Mouse (Mus musculus) c-Kit-positive CD71-positive TER-119-negative erythroid progenitor cells, embryonic 14.5 days (primary cell): Measurements from ENCODE around the gene Fras1.

Experiments used
- DNase-seq: peaks from one replicate; pipeline ENCODE4 v3.0.0-alpha.2; 2013; ENCODE audit warnings: low read depth

Fras1 gene

DNA sequence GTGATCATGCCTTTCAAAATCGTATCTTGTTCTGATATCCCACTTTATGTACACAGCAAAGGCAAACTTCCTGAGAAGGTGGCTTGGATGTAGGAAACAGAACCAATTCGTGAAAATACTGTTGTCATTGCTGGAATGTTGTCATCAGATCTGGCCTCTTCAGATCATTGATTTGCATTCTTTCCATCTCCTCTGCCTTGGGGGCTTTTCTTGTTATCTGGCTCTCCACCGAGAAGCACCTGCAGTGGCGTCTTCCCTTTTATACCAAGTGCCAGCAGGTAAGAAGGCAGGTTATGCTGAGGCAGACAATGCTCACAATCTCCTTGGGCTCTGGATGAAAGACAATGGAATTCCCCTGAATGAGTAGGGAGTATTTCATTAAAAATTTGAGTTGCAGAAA, 108.3 kb downstream of the Fras1 start:
- DNase-seq, result no peak

DNA sequence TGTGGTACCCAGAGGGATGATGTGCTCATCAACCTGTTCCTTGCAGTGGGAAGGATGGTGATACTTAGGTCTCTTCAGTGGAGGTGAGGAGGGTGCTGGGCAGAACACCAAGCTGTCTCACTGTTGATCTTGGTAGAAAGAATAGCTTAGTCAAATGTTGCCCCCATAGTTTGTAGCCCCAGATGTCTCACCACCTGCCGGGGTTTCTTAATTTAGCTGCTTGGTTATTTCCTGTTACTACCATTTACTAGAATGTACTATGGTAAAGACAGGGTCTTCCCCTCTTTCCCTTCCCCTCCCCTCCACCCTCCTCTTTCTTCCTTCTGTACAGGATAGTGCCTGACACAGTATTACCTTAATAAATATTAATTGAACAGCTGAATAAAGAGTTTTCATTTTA, 118.7 kb downstream of the Fras1 start:
- no peak for DNase-seq

DNA sequence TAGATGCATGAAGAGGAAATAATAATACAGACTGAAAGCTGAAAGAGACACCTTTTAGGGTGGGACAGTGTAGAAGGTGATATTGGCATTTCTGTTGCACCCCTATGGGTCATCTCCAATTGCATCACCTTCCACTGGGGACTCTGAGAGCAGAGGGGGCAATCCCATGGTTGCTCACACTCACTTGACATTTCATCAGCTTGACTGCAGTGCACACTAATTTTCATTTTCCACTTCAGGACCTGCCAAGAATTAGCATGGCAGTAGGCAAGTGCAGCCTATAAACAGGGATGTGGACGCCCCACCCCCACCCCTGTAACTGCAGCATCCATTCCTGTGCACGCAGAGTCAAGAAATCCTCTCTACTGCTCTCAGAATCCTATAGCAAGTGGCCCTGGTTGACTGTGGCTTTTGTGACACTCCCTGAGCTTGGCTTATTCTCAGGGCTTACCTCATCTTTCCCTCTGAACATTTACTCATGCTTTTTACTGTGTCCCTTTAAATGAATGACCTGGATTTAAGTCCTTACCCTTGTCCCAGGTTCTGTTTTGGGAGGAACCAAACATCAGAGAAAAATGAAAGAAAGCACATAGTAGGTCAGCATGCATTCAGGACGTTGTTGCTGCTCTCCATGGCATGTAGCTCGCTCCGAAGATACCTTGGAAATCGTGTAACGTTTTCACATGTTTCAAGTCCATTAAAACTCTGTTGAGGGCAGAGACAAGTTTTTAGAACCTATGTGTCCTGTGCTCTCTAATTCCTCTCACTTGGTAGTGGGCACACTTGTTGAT, 120.9 kb downstream of the Fras1 start:
- DNase-seq, result no peak

DNA sequence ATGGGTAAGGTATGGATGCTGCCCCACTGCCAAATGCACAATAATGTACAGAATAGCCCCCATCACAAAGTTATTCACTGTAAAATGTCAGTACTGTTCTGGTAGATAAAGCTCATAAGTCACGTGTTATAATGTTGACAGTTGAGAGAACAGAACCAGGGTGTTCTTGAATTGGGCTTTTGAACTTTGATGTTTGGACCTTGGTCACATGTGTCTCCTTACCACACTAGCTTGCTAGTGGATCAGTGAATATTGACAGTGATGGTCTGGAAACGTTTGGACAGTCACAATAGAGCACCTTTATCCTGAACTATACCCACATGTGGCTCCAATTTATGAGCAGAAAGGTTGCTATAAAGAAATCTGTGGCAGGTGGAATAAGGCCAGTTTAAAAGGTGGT, 124.3 kb downstream of the Fras1 start:
- no peak for DNase-seq

DNA sequence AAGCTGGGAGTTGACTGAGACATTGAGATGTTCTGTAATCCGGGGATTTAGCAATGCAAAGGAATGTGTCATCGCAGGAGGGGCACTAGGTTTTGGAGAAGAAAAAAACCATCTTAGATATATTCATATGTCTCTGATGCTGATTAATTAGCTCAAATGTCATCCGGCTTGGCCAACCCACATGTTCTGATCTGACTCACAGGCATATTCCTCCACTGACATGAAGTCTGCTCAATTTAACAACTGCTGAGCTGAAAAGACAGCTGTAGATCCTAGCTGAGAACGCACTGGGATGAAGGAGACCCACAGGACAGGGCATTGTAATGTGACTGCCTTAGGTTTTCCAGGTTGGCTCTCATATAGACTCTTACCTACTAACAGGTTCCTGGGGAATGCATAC, 128.0 kb downstream of the Fras1 start:
- no peak for DNase-seq

DNA sequence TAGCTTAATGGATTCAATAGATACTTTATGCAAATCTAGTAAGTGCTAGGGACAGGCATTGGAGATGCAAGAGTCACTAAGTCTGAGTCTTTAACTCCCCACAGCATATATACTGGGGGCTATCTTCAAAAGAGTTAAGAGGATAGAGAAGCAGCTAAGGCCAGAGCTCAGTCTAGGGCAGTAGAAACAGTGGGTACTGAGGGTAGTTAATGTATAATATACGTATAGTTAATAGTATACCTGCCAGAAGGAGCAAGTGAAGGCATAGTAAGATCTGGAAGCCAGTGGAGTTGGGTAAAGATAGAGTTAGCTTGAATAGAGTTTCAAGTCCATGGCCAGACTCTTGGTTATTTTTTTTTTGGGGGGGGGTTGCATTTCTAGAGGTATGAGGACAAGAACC, 128.6 kb downstream of the Fras1 start:
- DNase-seq, result no peak

DNA sequence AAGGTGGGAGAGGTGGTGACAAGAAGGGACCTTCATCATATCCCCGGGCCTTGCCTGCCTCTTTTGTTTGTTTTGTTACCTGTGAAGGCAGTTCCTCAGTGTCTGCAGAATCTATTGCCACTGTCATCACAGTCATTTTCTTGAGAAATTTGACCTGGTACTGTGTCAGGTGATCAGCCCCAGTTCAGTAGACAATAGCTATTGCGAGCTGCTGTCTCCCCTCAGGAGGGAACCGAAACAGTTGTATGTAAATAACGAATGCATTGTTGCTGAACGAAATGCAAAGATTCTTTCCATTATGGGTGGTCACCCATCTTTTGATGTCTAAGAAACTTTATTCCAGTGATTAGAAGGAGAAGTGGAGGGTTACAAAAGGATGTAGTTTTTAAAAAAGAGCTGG, 137.2 kb downstream of the Fras1 start:
- no peak for DNase-seq

DNA sequence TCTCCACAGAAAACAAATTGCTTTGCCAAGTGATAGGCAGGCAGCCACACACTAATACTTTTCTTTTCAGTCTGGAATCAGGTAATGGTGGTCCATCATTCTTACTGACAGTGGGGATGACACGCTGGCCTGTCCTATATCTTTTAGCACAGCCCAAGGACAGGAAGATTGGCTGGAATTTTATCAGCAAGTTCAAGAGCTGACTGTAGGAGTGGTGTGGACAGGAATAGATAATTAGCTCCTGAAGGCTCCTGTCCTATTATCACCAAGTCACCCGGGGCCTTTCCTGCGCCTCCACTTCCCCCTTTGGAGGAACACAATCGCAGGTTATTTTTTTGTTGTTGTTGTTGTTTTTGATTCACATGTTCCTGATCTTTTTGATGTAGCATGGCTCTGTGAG, 139.6 kb downstream of the Fras1 start:
- DNase-seq, result no peak

DNA sequence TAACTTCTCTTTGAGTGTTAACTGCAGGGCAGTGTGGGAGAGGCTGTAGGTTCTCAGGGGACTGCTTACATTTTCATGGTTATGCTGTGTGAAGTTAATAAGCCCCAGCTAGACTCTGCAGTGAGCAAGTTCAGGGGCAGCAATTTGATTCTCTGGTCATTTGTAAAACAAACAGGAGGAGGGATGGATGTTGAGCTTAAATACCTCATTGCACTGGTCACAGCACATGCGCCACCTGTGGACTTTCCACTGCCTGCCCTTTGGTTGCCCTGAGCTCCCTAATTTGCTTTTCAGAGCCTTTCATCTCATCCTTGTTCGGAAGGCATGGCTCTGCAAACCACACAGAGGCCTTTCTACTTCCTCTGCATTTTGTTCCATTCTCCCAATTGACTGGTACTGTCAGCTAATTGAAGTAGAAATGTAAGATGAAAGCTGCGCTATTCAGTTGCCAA, 142.1 kb downstream of the Fras1 start:
- no peak for DNase-seq

DNA sequence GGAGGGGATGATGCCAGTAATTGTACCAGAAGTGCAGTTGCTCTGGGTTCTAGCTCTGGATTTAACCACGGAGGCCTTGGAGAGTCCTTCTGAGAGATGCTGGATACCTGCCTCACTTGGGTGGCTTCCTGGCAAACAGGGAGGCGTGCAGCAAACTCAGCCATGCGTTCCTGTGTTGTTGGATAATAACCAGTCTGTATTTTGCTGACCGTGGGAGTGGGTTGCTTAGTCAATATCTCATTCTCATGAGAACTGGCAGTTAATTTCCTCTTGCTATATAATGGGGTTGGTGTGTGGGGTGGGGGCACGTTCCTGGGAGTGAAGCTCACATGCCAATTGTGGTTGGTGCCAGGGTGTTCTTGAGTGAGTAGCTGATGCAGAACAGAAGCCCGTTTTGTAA, 142.6 kb downstream of the Fras1 start:
- DNase-seq, result no peak

DNA sequence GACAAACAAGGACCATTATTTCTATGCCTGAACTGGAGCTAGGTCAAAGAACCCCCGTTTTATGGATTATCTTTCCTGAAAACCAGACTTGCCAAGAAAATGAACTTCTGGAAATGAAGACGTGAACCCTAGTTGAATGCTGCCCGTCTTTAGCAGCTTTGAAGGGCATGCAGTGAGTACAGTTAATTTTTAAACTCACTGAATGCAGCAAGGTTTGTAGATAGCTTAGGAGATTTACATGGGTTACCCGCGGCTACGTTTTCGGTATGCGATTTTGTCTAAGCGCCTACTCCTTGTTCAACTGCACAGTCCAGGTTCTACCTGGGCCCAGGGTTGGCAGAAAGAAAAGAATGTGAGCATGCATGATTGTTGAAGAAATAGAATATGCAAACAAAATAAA, 147.8 kb downstream of the Fras1 start:
- DNase-seq, result no peak

DNA sequence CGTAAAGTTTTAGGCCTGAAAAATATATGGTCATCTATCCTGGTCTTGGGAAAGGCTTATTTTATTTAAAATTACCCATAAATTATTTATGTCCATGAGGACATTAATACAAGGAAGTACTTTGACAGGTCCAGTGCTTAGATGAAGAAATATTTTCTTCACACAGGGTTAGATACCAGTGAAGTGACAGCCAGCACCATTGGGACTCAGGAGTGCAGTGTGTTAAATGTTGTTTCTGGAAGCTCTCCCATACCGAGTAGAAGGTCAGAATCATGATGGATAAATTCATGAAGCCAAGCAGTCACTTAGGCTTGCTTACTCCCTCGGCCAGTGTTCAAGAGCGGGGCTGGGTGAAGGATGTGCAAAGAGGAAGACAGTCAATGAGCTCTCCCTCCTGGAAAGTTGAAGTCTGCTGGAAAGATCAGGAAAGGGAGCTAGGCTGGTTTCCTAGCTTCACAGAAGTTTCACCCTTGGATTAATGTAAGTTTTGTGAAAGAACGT, 149.2 kb downstream of the Fras1 start:
- DNase-seq, result no peak

DNA sequence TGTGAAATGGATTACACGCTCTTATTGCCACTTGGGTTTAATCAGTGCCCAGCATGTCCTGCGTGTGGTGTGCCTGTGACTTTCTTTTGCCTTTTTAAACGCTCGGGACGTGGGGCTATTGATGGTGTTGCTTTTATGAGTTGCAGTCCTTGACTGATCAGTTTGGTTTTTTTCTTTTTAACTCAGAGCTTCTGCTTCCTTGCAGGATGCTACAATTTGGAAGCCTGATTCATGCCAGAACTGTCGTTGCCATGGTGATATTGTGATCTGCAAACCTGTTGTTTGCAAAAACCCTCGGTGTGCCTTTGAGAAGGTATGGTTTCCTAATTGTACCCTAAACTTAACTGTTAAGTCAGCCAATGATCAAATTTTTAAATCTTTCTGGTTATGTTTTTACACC, 154.5 kb downstream of the Fras1 start:
- no peak for DNase-seq

DNA sequence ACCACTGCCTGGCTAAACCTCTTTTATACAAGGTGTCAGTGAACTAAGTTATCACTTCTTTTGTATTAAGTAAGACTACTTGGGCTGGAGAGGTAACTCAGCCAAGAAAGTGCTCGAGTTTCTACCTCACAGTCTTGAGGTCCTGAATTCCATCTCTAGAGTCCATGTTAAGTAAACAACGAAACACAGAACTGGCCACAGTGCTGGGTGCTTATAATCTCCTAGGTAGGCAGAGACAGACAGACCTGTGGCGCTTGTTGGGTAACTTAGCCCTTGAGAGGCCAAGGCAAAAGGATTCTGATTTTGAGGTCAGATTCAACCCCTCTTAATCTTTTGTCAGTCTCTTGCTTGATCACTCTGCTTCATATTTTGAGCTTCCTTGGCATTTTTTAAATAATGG, 156.8 kb downstream of the Fras1 start:
- no peak for DNase-seq

DNA sequence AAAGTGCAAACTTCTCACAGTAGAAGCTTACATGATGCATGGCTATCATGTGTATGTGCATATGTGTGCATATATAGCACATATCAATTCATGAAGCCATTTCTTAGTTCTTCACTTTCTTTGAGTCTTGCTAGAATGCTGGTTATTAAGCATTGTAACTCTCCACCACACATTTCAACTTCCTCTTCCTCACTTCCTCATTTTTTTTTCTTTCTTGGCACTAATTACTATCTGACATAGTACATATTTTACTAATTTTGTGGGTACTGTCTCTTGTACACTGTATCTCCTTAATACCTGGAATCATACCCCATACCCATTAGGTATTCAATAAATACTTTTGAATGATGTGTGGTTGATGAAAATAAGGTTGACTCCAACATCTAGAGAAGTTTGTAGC, 158.2 kb downstream of the Fras1 start:
- DNase-seq, result no peak

DNA sequence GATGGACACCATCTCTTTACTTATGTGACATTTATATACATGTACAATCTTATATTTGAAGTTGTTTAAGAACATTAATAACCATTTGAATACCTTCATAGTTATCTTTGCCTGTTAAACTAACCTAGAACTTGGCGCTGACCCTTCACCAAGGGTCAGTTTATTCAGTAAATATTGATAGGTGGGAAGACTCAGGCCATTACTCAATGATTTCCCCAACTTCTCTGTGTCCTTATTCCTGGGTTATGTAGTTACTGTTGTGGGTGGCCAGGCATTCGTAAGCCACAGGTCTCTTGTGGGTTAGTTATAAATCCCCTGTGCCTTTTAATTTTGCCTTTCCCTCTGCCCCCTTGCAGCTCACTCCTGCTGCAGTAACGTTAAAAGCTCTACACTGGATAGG, 162.8 kb downstream of the Fras1 start:
- no peak for DNase-seq

DNA sequence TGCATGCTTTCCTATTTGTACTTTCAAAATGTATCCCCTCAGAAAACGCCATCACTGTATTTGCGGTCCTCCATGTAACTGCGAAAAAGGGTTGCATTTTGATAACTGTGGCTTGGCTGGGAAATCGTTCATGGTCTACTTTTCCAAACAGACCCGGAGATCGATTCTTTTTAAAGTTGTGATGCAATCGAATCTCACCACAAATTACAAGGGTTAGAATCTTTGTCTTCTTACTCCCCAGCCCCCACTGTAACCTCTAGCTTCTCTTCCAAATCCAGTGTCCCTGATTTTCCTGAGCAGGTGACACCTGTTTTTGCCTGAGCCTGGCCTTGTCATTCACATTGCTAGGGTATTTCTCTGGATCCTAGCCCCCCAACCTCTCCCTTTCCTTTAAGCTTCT, 163.2 kb downstream of the Fras1 start:
- no peak for DNase-seq

DNA sequence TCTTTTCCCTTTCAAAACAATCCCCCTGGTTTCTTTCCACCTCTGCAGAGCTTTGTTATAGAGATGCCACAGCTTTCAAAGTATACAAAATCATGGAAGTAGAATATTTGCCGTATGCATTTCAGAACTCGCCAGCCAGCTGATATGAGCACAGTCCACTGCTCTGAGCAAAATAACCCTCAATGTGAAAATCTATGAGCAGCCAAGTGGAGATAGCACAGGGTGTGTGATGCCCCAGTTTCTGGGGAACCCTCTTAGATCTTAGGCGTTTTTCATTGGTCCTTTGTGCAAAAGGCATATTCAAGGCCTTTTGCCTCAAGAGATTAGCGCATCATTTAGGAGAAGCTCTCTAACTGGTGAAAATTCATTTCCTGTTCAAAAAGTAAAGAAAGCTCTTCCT, 170.4 kb downstream of the Fras1 start:
- DNase-seq, result no peak

DNA sequence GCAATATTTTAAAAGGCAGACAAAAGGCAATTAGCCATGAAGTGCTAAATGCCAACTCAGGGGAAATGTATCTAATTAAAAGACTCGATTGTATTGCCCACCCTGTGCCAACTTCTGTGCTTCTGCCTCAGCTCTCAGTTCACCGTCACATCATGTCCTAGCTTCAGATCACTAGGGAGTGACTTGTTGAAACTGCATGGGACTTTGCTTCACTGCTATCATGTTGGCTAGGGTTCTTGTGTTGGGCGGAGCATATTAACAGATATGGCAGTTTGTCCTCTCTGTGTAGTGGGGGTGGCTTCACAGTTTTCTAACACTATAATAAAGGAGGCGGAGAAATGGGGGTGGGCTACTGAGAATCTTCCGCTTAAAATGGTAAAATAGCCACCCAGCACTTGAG, 172.2 kb downstream of the Fras1 start:
- no peak for DNase-seq

DNA sequence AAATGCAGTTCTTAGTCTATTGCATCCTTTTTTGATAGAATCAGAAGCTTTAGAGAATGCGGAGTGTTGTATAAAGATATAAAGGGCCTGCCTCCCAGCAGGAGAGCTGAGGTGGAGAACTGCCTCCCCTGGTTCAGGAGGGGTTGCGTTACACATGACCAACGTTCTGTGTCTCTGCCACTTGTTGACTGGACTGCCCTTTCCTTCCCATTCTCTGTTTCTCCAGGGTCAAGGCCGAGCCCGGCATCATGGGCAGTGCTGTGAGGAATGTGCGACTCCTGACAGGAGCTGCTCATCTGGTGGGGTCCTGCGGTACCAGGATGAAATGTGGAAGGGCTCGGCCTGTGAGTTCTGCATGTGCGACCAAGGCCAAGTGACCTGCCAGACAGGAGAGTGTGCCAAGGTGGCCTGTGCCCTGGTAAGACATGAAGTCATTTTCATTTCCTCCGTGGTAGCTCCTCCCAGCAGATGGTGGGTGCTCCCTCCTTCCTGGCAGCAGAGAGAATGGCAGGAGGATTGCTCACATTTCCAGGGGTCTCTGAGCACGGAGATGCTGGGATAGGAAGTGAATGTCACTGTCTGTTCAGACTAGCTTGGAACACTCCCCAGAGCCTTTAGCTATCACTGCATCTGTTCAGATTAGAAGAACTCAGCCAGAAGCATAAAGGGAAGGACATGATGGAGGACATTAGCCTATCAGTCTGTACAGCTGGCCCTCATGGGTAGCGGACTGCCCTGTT, 181.4 kb downstream of the Fras1 start:
- DNase-seq, result no peak

DNA sequence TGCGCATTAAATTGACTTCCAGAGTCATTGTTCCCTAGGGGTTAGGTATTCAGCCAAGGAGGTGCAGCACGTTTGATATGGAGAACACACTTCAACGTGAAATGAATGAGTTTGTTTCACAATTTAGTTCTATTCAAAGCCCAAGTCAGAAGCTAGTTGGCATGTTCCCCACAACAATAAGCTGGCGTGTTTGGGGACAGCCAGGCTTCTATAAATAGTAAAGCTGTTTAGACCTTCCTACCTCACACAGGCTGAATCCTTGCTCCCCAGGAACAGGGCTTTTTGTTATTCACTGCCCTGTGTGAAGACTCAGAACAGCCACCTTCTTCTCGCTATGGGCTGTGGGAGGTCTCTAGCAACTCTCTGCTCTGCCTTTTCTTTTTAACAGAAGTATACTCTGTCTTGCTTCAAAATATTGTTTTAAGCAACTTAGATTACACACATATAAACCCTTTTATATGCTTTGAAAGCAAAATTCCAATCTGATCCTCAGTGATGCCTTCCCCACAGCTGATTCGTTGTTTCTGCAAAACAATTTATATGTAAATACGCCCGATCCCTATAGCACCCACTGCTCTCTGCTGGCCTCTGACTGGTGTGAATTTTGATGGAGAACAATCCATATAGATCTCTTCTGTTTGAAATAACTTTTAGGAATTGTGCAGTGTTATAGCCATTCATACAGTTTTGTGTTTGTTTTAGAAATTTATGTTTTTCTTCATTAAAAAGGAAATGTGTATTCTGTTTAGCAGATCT, 184.5 kb downstream of the Fras1 start:
- DNase-seq, result no peak

DNA sequence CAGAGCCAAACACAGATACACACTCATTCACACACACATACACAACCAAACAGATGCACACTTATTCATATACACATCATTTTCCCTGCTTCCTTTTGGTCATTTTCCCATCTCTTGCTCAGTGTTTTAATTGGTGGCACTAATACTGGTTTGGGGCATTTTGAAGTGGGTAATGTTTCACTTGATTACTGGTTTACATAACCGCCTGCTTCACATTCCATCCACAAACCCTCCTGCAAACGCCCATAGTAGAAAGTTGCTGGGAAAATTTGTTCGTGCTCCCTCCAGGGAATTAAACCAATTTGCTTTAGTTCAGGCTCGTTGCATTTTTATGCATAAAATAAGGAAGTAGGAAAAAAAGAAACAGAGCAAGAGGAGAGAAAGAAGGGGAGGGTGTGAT, 200.8 kb downstream of the Fras1 start:
- DNase-seq, result no peak

DNA sequence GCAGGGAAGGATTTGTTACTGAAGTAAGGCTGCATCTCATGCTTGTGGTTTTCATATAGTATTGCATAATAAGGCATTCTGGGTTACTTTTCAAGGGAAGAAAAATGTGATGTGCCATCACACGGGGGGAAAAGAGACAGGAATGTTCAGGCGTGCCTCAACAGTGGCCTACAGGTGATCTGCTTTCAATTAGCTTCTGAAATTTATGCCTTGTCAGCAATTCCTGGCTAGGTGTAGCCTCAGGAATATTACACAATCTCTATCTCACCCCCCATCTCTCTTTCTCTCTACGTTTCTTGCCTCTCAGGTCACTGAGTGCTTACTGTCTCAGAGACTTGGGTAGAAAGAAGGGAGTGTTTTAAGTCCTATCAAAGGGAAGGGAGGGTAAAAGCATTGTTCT, 204.9 kb downstream of the Fras1 start:
- no peak for DNase-seq
